Mouse (Mus musculus): ENCODE data around the gene Pigg.
A peak's percentile ranks its signal among the peaks of the same experiment; 100 is the strongest.

Pigg gene

GRCm38 (mm10) chr5:108359491-108359890 is 47.1 kb downstream of the Pigg start:
- DNase-seq = no peak

DNA sequence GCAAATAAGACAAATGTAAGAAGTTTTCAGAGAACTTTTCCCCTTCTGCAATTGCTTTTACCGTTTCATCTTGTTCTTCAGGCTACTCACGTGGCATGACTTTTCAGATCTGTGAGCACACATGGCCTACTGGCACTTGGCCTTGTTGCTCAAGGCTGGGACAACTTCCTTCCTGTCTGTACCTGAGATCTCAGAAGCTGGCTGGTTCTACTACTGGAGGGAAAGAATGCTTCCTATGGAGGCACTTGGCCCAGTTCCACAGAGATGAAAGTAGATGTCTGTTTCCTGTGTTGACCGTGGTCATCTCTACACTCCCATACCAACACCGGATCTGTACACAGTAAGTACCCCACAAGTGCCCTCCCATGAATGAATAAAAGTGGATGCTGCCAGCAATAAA is 47.8 kb downstream of the Pigg start:
- no peak for DNase-seq

DNA sequence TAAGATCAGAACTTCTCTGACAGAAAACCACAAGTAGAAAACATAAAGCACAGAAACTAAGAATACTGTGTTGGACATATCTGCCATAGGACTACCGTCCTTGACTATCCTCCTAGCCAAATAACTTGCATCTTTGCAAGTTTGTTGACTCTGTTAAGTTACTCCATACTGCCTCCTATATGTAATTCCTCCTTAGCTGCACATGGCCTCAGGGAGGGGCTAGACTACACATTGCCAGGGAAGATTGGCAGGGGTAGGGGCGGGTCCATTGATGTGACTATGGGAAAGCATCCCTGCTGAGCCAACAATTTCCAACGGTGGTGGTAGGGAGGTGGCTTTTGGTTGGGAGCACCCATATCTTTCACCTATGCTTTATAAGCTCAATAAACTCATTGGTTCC is 49.9 kb downstream of the Pigg start:
- no peak for DNase-seq

- no peak for DNase-seq
Measured at GRCm38 (mm10) chr5:108366328-108366983, 54.0 kb downstream of the Pigg start.

GRCm38 (mm10) chr5:108366984-108367841 is 54.8 kb downstream of the Pigg start:
- DNase-seq = peak; percentile 4

DNA sequence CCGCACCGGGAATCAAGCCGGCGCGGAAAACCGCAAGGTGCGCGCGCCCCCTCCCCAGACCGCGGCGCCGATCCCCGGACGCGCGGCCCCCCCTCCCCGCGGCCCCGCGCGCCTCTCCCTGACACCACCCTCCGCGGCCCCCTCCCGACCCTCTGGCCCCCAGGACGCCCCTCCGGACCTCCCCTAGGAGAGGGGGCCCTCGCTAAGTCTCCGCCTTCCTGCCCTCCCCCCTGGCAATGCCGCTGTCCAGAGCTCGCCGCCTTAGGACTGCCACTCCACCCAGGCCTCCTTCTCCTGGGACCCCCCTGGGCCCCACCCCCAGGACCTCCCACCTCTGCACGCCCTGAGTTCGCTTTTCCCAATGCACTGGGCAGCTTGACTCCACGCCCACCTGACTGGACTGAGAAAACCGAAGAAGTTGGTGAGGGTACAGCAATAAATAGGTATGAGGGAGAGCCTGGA is 55.5 kb downstream of the Pigg start, which contains the start of gene Gm42517:
Gene Gm42517, minus strand, starts transcription at position 52 of the 462 bp plus-strand sequence.
- DNase-seq = no peak

GRCm38 (mm10) chr5:108368446-108368845 is 56.0 kb downstream of the Pigg start:
- DNase-seq = no peak

DNA sequence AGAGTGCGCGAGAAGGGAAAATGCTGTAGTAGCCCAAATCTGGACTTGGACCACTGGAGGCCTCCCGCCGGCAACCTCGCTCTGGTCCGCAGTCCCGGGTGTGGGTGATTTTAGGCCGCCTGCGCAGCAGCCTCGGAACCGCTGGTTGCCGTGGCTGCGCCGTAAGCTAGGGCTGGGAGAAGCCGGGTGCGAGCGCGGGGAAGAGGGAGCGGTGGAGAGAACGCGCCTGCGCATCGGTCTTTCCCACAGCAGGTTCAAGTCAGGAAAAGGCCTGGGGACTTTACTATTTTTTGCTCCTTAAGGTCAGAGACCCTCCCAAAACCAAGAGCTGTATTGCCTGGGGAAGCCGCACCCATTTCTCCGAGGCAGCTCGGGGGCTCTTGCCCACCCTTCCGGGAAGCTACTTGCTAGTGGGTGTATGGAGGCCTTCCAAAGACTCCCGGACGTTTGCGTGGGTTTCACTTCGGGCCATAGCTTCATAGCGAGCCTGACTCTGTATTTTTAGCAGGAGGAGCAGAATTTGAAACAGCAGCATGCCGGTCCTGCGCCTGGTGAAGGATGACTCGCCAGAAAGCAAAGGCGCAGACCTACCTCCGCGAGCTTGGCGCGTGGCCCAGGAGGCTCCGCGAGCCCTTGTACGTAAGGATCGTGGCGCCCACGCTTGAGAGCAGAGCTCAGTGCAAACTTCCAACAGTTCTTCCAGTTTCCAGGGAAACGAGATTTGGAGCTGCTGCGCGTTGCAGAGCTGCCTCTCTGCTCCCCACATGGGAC is 56.6 kb downstream of the Pigg start:
- DNase-seq = no peak

- no peak for DNase-seq
Measured at GRCm38 (mm10) chr5:108369964-108370363, 57.6 kb downstream of the Pigg start.

DNA sequence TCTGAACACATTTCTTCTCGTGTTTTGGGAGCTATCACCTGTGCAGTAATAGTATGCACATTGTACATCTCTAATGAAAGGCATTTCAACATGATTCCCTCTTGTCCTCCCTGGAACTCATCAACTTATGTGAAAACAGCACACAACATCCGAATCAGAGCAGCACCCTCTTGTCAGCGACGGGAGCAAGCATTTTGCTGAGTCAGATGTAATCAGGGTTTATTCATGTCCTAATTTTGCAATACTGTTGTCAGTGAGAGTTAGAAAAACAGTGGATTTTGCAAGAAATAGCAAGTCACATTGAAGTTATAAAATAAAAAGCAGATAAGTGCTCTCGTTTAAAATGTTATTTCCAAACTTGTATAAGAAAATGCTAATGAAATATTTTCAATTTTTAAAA is 61.7 kb downstream of the Pigg start:
- no peak for DNase-seq

DNA sequence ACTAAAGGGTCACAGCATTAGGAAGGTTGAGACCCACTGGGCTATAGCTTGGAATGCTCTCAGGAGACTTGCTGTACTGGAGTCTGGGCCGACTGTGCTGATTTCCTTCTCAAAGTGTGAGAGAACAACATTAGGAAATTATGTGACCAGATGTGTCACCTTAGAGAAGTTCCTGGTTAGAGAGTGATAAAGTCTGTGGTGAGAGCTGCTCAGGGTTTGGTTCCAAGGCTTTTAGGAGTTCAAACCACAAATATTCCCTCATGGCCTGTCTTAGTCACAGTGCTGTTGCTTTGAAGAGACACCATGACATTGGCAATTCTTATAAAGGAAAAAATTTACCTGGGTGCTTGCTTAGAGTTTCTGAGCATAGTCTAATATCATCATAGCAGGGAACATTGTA is 63.6 kb downstream of the Pigg start:
- DNase-seq = no peak

GRCm38 (mm10) chr5:108378346-108378745 is 65.9 kb downstream of the Pigg start:
- no peak for DNase-seq

DNA sequence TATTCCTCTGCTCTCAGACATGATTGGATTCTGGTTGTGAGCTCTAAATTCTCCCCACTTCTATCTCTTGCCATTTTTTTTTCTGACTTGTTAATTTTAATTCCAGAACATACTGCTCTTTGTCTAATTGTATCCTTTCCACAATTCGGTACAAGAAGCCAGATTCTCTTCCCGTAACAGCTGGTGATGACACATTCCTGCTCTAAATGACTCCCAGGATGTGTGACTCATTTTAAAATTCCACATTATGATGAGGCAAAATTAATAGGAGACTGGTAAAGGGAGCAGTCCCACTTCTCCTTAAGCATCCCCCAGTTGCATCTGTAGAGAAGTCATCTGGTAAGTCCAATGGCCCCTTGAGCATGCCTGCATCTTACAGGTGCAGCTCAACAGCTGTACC is 73.2 kb downstream of the Pigg start:
- DNase-seq = no peak

- DNase-seq = no peak
Measured at GRCm38 (mm10) chr5:108386449-108386848, 74.0 kb downstream of the Pigg start.

GRCm38 (mm10) chr5:108388201-108388600 is 75.8 kb downstream of the Pigg start, which contains the start of gene Pde6b:
Gene Pde6b (plus strand): TSS chr5:108388391.
- DNase-seq = no peak

GRCm38 (mm10) chr5:108389744-108390143 is 77.3 kb downstream of the Pigg start:
- DNase-seq = no peak

Measured in thymus, postnatal 14 days (tissue).